ENCODE assay signal across 19 mouse cellular contexts in the genomic region with DNA sequence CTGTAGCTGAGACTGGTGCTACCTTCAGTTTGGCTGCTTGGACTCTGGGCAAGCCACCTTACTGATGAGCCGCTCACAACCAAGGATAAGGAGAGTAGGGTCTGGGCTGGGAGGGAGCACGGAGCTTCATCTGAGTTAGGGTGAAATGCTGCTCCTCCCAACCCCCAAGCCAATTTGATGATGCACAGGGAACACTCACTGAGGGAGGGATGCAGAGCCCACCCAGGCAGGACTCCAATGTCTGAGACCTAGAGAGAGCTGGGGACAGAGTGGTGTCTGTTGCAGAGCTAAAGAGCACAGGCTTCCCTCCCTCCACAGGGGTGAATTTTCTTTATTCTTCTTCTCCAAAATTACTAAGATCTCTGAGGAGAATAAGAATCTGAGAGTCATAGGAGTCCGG. TPM values are rescaled to one million over a fixed set of nuclear protein-coding genes. Genes with fewer than 3 reads are reported as not detected.
A peak's percentile ranks its signal among the peaks of the same experiment; 100 is the strongest.
DNase-seq lines count a peak whose midpoint lies in the region; ATAC-seq and TF ChIP-seq lines count a peak whose summit lies in the region.
"Had no signal": no experiment of that assay in that cellular context is flagged by ENCODE, and none has a peak within 500 bp of the region (broad histone marks: within the 10 kb centered on the region; RNA-seq: fewer than 3 reads in every experiment).

No protein-coding gene starts in this region.

- peaks cover 12% of the 10 kb centered on the region for H3K4me1 ChIP-seq in kidney, embryonic 16.5 days (ENCODE audit: insufficient read depth, low read length)
- H3K4me1 ChIP-seq in kidney, embryonic 14.5 days (ENCODE audit: control insufficient read depth, insufficient read depth, low read length) = 0 out of 2 replicates have a peak, but pooled peaks cover 4% of the 10 kb centered on the region
- H3K4me1 ChIP-seq in limb, embryonic 14.5 days (ENCODE audit: control insufficient read depth, insufficient read depth, low read length) = no peaks in the 10 kb centered on the region
- peaks cover 13% of the 10 kb centered on the region; the same call in 1 of the 2 replicates for H3K4me1 ChIP-seq in stomach, embryonic 16.5 days (ENCODE audit: control insufficient read depth, insufficient read depth, low read length)
- H3K4me1 ChIP-seq: heart, embryonic 15.5 days; liver, embryonic 12.5 days had no signal

- H3K27me3 ChIP-seq in kidney, embryonic 16.5 days (ENCODE audit: insufficient read depth, low read length) = no peaks in the 10 kb centered on the region
- H3K27me3 ChIP-seq in kidney, embryonic 14.5 days (ENCODE audit: control insufficient read depth, insufficient read depth, low read length) = no peaks in the 10 kb centered on the region
- no peaks in the 10 kb centered on the region for H3K27me3 ChIP-seq in limb, embryonic 14.5 days (ENCODE audit: control insufficient read depth, insufficient read depth, low read length)
- no peaks in the 10 kb centered on the region for H3K27me3 ChIP-seq in stomach, embryonic 16.5 days (ENCODE audit: control insufficient read depth, insufficient read depth, low read length)
- H3K27me3 ChIP-seq: forebrain, embryonic 13.5 days; heart, embryonic 15.5 days; liver, embryonic 12.5 days had no signal

- H3K36me3 ChIP-seq in kidney, embryonic 16.5 days (ENCODE audit: insufficient read depth, low read length) = no peaks in the 10 kb centered on the region
- no peaks in the 10 kb centered on the region for H3K36me3 ChIP-seq in kidney, embryonic 14.5 days (ENCODE audit: control insufficient read depth, insufficient read depth, low read length)
- no peaks in the 10 kb centered on the region for H3K36me3 ChIP-seq in limb, embryonic 14.5 days (ENCODE audit: control insufficient read depth, insufficient read depth, low read length)
- H3K36me3 ChIP-seq in stomach, embryonic 16.5 days (ENCODE audit: control insufficient read depth, insufficient read depth, low read length) = no peaks in the 10 kb centered on the region
- H3K36me3 ChIP-seq: heart, embryonic 15.5 days; liver, embryonic 12.5 days had no signal

- ATAC-seq in kidney, embryonic 16.5 days (ENCODE audit: low FRiP score, low TSS enrichment) = no peak
- no peak for ATAC-seq in kidney, embryonic 14.5 days (ENCODE audit: low FRiP score, low TSS enrichment)
- ATAC-seq in limb, embryonic 14.5 days (ENCODE audit: low FRiP score, low read depth) = no peak
- no peak for ATAC-seq in stomach, embryonic 16.5 days (ENCODE audit: insufficient read depth, low FRiP score)
- ATAC-seq: forebrain, embryonic 13.5 days; hindbrain, embryonic 16.5 days; liver, embryonic 12.5 days; liver, postnatal 0 days; midbrain, embryonic 16.5 days had no signal

- WGBS in kidney, embryonic 16.5 days = 78% methylated on average over 3 of the region's 3 CpGs
- 82% methylated on average over 3 of the region's 3 CpGs for WGBS in kidney, embryonic 14.5 days
- WGBS in limb, embryonic 14.5 days = 83% methylated on average over 3 of the region's 3 CpGs
- 80% methylated on average over 3 of the region's 3 CpGs for WGBS in stomach, embryonic 16.5 days

- TF ChIP-seq POLR2A in limb, embryonic 14.5 days (IDR thresholded peaks at IDR 0.05; ENCODE audit: borderline replicate concordance, extremely low read depth, insufficient read depth, insufficient read length) = no peak

- no peak overlapping the region for H3K9ac ChIP-seq in kidney, embryonic 16.5 days (replicated peaks; ENCODE audit: low read length)
- no peak overlapping the region for H3K9ac ChIP-seq in kidney, embryonic 14.5 days (ENCODE audit: low read depth, low read length)
- H3K9ac ChIP-seq in limb, embryonic 14.5 days (ENCODE audit: low read depth, low read length, severe bottlenecking) = no peak overlapping the region
- no peak overlapping the region for H3K9ac ChIP-seq in stomach, embryonic 16.5 days (ENCODE audit: low read length)
- H3K9ac ChIP-seq: forebrain, embryonic 13.5 days; heart, embryonic 15.5 days; liver, embryonic 12.5 days; liver, postnatal 0 days had no signal

- peak overlapping the region; percentile 60 for H3K27ac ChIP-seq in kidney, embryonic 16.5 days (ENCODE audit: low read length)
- H3K27ac ChIP-seq in kidney, embryonic 14.5 days (ENCODE audit: low read depth, low read length) = no peak overlapping the region; the same call in 1 of the 2 replicates
- H3K27ac ChIP-seq in limb, embryonic 14.5 days (replicated peaks; ENCODE audit: low read depth, low read length) = 0 out of 2 replicates have a peak overlapping the region, but pooled peaks have one; percentile 26
- H3K27ac ChIP-seq in stomach, embryonic 16.5 days (ENCODE audit: low read length) = peak overlapping the region; percentile 49
- H3K27ac ChIP-seq: forebrain, embryonic 13.5 days; heart, embryonic 15.5 days; liver, embryonic 12.5 days had no signal

- no peak overlapping the region for H3K4me2 ChIP-seq in kidney, embryonic 16.5 days (replicated peaks; ENCODE audit: low read depth, low read length)
- H3K4me2 ChIP-seq in kidney, embryonic 14.5 days (replicated peaks; ENCODE audit: low read depth, low read length) = no peak overlapping the region
- no peak overlapping the region for H3K4me2 ChIP-seq in limb, embryonic 14.5 days (replicated peaks; ENCODE audit: low read depth, low read length, severe bottlenecking)
- no peak overlapping the region for H3K4me2 ChIP-seq in stomach, embryonic 16.5 days (ENCODE audit: low read depth, low read length)
- H3K4me2 ChIP-seq: forebrain, embryonic 13.5 days; heart, embryonic 15.5 days; liver, embryonic 12.5 days; midbrain, embryonic 11.5 days had no signal

- H3K4me3 ChIP-seq in kidney, embryonic 16.5 days (ENCODE audit: low read length) = no peak overlapping the region
- H3K4me3 ChIP-seq in kidney, embryonic 14.5 days (ENCODE audit: low read length) = no peak overlapping the region
- H3K4me3 ChIP-seq in limb, embryonic 14.5 days (replicated peaks; ENCODE audit: low read length) = no peak overlapping the region
- H3K4me3 ChIP-seq in stomach, embryonic 16.5 days (replicated peaks; ENCODE audit: low read length) = no peak overlapping the region
- H3K4me3 ChIP-seq: forebrain, embryonic 13.5 days; heart, embryonic 15.5 days; liver, embryonic 12.5 days had no signal

- H3K9me3 ChIP-seq in kidney, embryonic 16.5 days (ENCODE audit: low read length) = peaks cover 3% of the 10 kb centered on the region
- H3K9me3 ChIP-seq in kidney, embryonic 14.5 days (ENCODE audit: control insufficient read depth, low read length) = no peaks in the 10 kb centered on the region
- H3K9me3 ChIP-seq in limb, embryonic 14.5 days (ENCODE audit: control insufficient read depth, low read length) = no peaks in the 10 kb centered on the region
- peaks cover 4% of the 10 kb centered on the region for H3K9me3 ChIP-seq in stomach, embryonic 16.5 days (replicated peaks; ENCODE audit: control insufficient read depth, low read length)
- H3K9me3 ChIP-seq: forebrain, embryonic 13.5 days; heart, embryonic 15.5 days had no signal

- DNase-seq in gastrocnemius, postnatal 25 days = peak; percentile 42
- no peak for DNase-seq in gastrocnemius, adult 8-10 months (ENCODE audit: low spot score in 2 of 2)
- no peak for DNase-seq in limb, embryonic 14.5 days (ENCODE audit: low spot score)
- DNase-seq: adrenal gland, postnatal 36 days; B cell, adult 2 months; cerebellum, adult 2 months; cerebellum, postnatal 14 days; layer of hippocampus, adult 9-11 months; liver, postnatal 0 days; right cerebral cortex, postnatal 4 days had no signal

RNA-seq across cellular contexts. Expression of a gene that starts 40.2 kb away (rescaled TPM):
- total RNA-seq in gastrocnemius, postnatal 25 days (2021) = under 1 TPM; 0.16 to 0.20 TPM
- under 1 TPM in 2 of 4 experiments, not detected in 2; 0.12 to 0.16 TPM for total RNA-seq in gastrocnemius, adult 8-10 months (2022)
- 10.1 and 10.7 TPM in 2 replicates for polyA plus RNA-seq in kidney, embryonic 16.5 days (2015; fragmentation: Nextera tagmentation; extraction: Ambion mirVana)
- polyA plus RNA-seq in kidney, embryonic 14.5 days (2014; fragmentation: Nextera tagmentation; extraction: Ambion mirVana) = 7.0 and 10.0 TPM in 2 replicates
- 4.2 and 4.7 TPM in 2 replicates for polyA plus RNA-seq in limb, embryonic 14.5 days (2012; rRNA removed)
- polyA plus RNA-seq in limb, embryonic 14.5 days (2014; fragmentation: Nextera tagmentation; extraction: Ambion mirVana) = 5.4 and 5.9 TPM in 2 replicates
- polyA plus RNA-seq in stomach, embryonic 16.5 days (2015; fragmentation: Nextera tagmentation; extraction: Ambion mirVana) = 30.7 and 38.4 TPM in 2 replicates
